Mouse (Mus musculus): ENCODE measurements at regions not wholly inside any gene's neighbourhood (a gene's known extent, or its start where the extent isn't known, plus 50 kb on each side); places are given as distances from the start of the nearest gene placed in this dataset.

DNA sequence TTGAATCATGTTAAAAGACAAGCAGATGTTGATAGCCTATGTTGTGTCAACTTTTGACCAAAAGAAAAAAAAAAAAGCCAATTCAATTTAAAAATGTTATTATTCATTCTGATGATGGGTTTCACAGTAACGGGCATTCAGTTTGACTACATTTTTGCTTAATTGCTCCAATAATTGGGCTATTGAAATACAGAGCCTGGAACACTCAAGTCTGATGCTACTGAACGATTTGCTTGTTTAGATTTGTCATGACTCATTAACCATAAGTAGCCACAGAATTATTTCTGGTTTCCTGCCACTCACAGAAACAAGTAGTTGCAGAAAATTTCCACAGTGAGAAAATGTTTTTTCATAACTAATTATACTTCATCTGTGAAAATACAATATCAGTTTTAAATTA is 929.8 kb downstream of the Epha7 start:
- Histone ChIP-seq H3K36me3 (ENCODE audit: control insufficient read depth, insufficient read depth, low read length) (no peaks in the 10 kb centered on the region), H3K27ac (replicated peaks; ENCODE audit: low read depth, low read length) (no peak overlapping the region), H3K4me1 (ENCODE audit: control insufficient read depth, insufficient read depth, low read length) (no peaks in the 10 kb centered on the region), H3K27me3 (ENCODE audit: control insufficient read depth, insufficient read depth, low read length) (no peaks in the 10 kb centered on the region), H3K4me2 (replicated peaks; ENCODE audit: low read depth, low read length, severe bottlenecking) (no peak overlapping the region), H3K4me3 (replicated peaks; ENCODE audit: low read length) (no peak overlapping the region), H3K9ac (ENCODE audit: low read depth, low read length, severe bottlenecking) (no peak overlapping the region), H3K9me3 (ENCODE audit: control insufficient read depth, low read length) (no peaks in the 10 kb centered on the region)
- ATAC-seq (ENCODE audit: low FRiP score, low read depth) (no peak), DNase-seq (ENCODE audit: low spot score) (no peak)
- 53% methylated on average over 2 of the region's 2 CpGs for WGBS
- TF ChIP-seq POLR2A (IDR thresholded peaks at IDR 0.05; ENCODE audit: borderline replicate concordance, extremely low read depth, insufficient read depth, insufficient read length) = no peak
